Mouse (Mus musculus) liver, adult (tissue): ENCODE results near the gene B230118H07Rik.

ENCODE experiments used
- GATA4 ChIP-seq: IDR thresholded peaks from 2 replicates; pipeline ENCODE4 v1.6.1; 2014; ENCODE audit warnings: mild to moderate bottlenecking, low read length; ENCODE audit not compliant: insufficient replicate concordance

The B230118H07Rik gene

GRCm38 (mm10) chr2:101525503-101526381 lies 123.6 kb downstream of the B230118H07Rik start:
- TF ChIP-seq GATA4: no peak

DNA sequence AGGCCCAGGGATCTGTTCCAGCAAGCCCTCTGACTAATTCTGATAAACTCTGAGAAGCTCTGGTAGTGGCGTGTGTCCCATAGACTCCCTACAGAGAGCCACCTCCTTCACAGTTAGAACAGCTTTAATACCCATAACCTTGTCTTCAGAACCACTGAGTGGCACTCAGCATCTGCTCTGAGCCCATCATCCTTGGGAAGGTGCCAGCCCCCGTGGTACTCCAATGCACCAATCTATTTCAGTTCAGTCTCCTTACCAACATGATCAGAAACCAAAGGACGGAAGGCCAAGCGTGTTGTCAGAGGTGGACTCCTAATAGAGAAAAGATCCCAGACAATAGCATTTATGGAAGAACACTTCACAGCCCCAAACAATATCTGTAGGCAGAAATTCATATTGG lies 124.2 kb downstream of the B230118H07Rik start:
- TF ChIP-seq GATA4: no peak

DNA sequence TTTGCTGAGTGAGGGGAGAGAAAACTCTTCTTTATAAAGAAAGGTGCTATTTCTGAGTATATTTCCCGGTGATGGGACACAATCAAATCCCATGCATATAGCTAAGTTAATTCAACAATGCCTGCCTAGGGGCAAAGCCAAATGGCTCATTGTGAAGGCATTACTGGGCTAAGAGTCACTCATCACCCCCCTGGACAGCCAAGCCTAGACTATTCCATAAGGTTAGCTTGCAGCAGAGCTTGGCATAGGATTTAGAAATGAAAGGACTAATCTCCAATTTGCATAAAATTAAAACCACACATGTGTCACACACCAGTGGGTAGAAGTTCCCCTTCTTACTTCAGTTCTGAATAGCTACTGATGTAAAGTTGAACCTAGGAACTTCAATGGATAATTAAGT lies 128.8 kb downstream of the B230118H07Rik start:
- TF ChIP-seq GATA4: no peak

GRCm38 (mm10) chr2:101519928-101520327 lies 129.4 kb downstream of the B230118H07Rik start:
- TF ChIP-seq GATA4: no peak
